Mouse (Mus musculus) forebrain, embryonic 15.5 days (tissue): ENCODE measurements around the gene Sod1. TPM values are rescaled to one million over a fixed set of nuclear protein-coding genes. Genes with fewer than 3 reads are reported as not detected.

Experiments
- ATAC-seq: fragments of 200-750 bp; cut with Nextera tagmentation; replicated peaks from 2 replicates; pipeline ENCODE4 v1.8.0; 2017; ENCODE audit warnings: mild to moderate bottlenecking, moderate TSS enrichment, moderate library complexity
- H3K27ac ChIP-seq: fragments of 300-500 bp; sonication (generic); replicated peaks from 2 replicates; pipeline ENCODE4 v1.5.1; 2015; ENCODE audit warnings: mild to moderate bottlenecking, inconsistent platforms
- H3K27me3 ChIP-seq: fragments of 300-500 bp; sonication (generic); 2 replicates; pipeline ENCODE4 v1.6.1; 2015; ENCODE audit warnings: inconsistent platforms
- H3K36me3 ChIP-seq: fragments of 300-500 bp; sonication (generic); 2 replicates; pipeline ENCODE4 v1.6.1; 2015; ENCODE audit warnings: mild to moderate bottlenecking, inconsistent platforms
- H3K4me1 ChIP-seq: fragments of 300-500 bp; sonication (generic); 2 replicates; pipeline ENCODE4 v1.6.1; 2015; ENCODE audit warnings: inconsistent platforms
- H3K4me2 ChIP-seq: fragments of 300-500 bp; sonication (generic); replicated peaks from 2 replicates; pipeline ENCODE4 v1.6.1; 2015; ENCODE audit warnings: mild to moderate bottlenecking, inconsistent platforms
- H3K4me3 ChIP-seq: fragments of 300-500 bp; sonication (generic); 2 replicates; pipeline ENCODE4 v1.5.1; 2015; ENCODE audit warnings: mild to moderate bottlenecking, inconsistent platforms
- H3K9ac ChIP-seq: fragments of 300-500 bp; sonication (generic); replicated peaks from 2 replicates; pipeline ENCODE4 v1.6.1; 2015; ENCODE audit warnings: mild to moderate bottlenecking, inconsistent platforms
- H3K9me3 ChIP-seq: fragments of 300-500 bp; sonication (generic); 2 replicates; pipeline ENCODE4 v1.6.1; 2016; ENCODE audit warnings: inconsistent platforms
- WGBS: fragments of 180-500 bp; shearing (Covaris S2); methylation state at CpG from one replicate; pipeline ENCODE4 v1.1.7; 2015; ENCODE audit warnings: mixed read lengths; 5-methylcytosine and 5-hydroxymethylcytosine counted together
- polyA plus RNA-seq: library from polyadenylated mRNA; unstranded; fragments of >200 nt; fragmentation: Nextera tagmentation; extraction: Ambion mirVana; gene quantifications from 2 replicates; pipeline ENCODE4 v1.2.1, GENCODE M21; 2015

Sod1 gene
- polyA plus RNA-seq, result 853 and 902 TPM in 2 replicates

GRCm38 (mm10) chr16:90220026-90220891 lies at the start of gene Sod1:
Sod1 (plus strand) TSS chr16:90220754.
- peaks cover 28% of the 10 kb centered on the region for H3K4me1 ChIP-seq
- peak; percentile 92 for ATAC-seq
- peak within 1 kb of the TSS; percentile 97 for H3K4me3 ChIP-seq

GRCm38 (mm10) chr16:90171416-90171815 lies 49.1 kb upstream of the Sod1 start:
- peak; percentile 49 for ATAC-seq
- Histone ChIP-seq H3K4me2 (no peak overlapping the region), H3K27me3 (no peaks in the 10 kb centered on the region), H3K4me3 (no peak overlapping the region), H3K9me3 (no peaks in the 10 kb centered on the region), H3K9ac (no peak overlapping the region), H3K4me1 (peaks cover 9% of the 10 kb centered on the region), H3K36me3 (no peaks in the 10 kb centered on the region), H3K27ac (no peak overlapping the region)
- WGBS, result 16% methylated on average over 8 of the region's 8 CpGs

More at GRCm38 (mm10) chr16:90220026-90220891, at the start of gene Sod1:
- Histone ChIP-seq H3K27ac (peak within 1 kb of the TSS; percentile 93), H3K9ac (peak within 1 kb of the TSS; percentile 98), H3K4me2 (peak within 1 kb of the TSS; percentile 79), H3K27me3 (no peaks in the 10 kb centered on the region), H3K9me3 (no peaks in the 10 kb centered on the region), H3K36me3 (peaks cover 13% of the 10 kb centered on the region)
- 2% methylated on average over 63 of the region's 63 CpGs for WGBS

- H3K27me3 ChIP-seq, result no peaks in the 10 kb centered on the region
- no peaks in the 10 kb centered on the region for H3K9me3 ChIP-seq
- H3K4me1 ChIP-seq, result peaks cover 12% of the 10 kb centered on the region
- ATAC-seq, result peak; percentile 77
- WGBS, result 11% methylated on average over 10 of the region's 10 CpGs
- peak overlapping the region; percentile 39 for H3K27ac ChIP-seq
- no peak overlapping the region for H3K9ac ChIP-seq
- H3K4me3 ChIP-seq, result no peak overlapping the region
- H3K36me3 ChIP-seq, result no peaks in the 10 kb centered on the region
- H3K4me2 ChIP-seq, result 0 out of 2 replicates have a peak overlapping the region, but pooled peaks have one; percentile 6
Observed at GRCm38 (mm10) chr16:90176472-90176871, 44.1 kb upstream of the Sod1 start.

- Histone ChIP-seq H3K27ac (no peak overlapping the region), H3K4me1 (peaks cover 11% of the 10 kb centered on the region), H3K4me3 (no peak overlapping the region), H3K9ac (no peak overlapping the region), H3K4me2 (no peak overlapping the region), H3K27me3 (no peaks in the 10 kb centered on the region), H3K36me3 (no peaks in the 10 kb centered on the region), H3K9me3 (no peaks in the 10 kb centered on the region)
- WGBS, result 69% methylated on average over 8 of the region's 8 CpGs
- ATAC-seq, result no peak
Observed at GRCm38 (mm10) chr16:90177425-90177824, 43.1 kb upstream of the Sod1 start.

- Histone ChIP-seq H3K27me3 (no peaks in the 10 kb centered on the region), H3K4me2 (no peak overlapping the region), H3K36me3 (no peaks in the 10 kb centered on the region), H3K9ac (no peak overlapping the region), H3K27ac (no peak overlapping the region), H3K4me1 (peaks cover 11% of the 10 kb centered on the region), H3K4me3 (no peak overlapping the region), H3K9me3 (no peaks in the 10 kb centered on the region)
- no peak for ATAC-seq
- WGBS, result 94% methylated on average over 3 of the region's 3 CpGs
Observed at GRCm38 (mm10) chr16:90178404-90178803, 42.1 kb upstream of the Sod1 start.

- Histone ChIP-seq H3K4me2 (no peak overlapping the region), H3K36me3 (no peaks in the 10 kb centered on the region), H3K9ac (no peak overlapping the region), H3K4me1 (peaks cover 11% of the 10 kb centered on the region), H3K27ac (no peak overlapping the region), H3K9me3 (no peaks in the 10 kb centered on the region), H3K4me3 (no peak overlapping the region), H3K27me3 (no peaks in the 10 kb centered on the region)
- 93% methylated on average over 5 of the region's 5 CpGs for WGBS
- no peak for ATAC-seq
Observed at GRCm38 (mm10) chr16:90179892-90180291, 40.7 kb upstream of the Sod1 start.

- Histone ChIP-seq H3K9ac (no peak overlapping the region), H3K27me3 (no peaks in the 10 kb centered on the region), H3K4me3 (no peak overlapping the region), H3K9me3 (no peaks in the 10 kb centered on the region), H3K27ac (no peak overlapping the region), H3K4me1 (peaks cover 11% of the 10 kb centered on the region), H3K4me2 (no peak overlapping the region), H3K36me3 (no peaks in the 10 kb centered on the region)
- no peak for ATAC-seq
- WGBS, result 83% methylated on average over 6 of the region's 6 CpGs
Observed at GRCm38 (mm10) chr16:90180975-90181374, 39.6 kb upstream of the Sod1 start.

GRCm38 (mm10) chr16:90181673-90182072 lies 38.9 kb upstream of the Sod1 start:
- ATAC-seq, result no peak
- H3K27me3 ChIP-seq, result no peaks in the 10 kb centered on the region

GRCm38 (mm10) chr16:90184135-90184534 lies 36.4 kb upstream of the Sod1 start:
- Histone ChIP-seq H3K9me3 (no peaks in the 10 kb centered on the region), H3K4me2 (no peak overlapping the region), H3K36me3 (no peaks in the 10 kb centered on the region), H3K4me1 (no peaks in the 10 kb centered on the region), H3K9ac (no peak overlapping the region), H3K27me3 (no peaks in the 10 kb centered on the region), H3K27ac (no peak overlapping the region), H3K4me3 (no peak overlapping the region)
- ATAC-seq, result no peak
- 87% methylated on average over 6 of the region's 6 CpGs for WGBS

More at GRCm38 (mm10) chr16:90181673-90182072, 38.9 kb upstream of the Sod1 start:
- WGBS, result 84% methylated on average over 8 of the region's 8 CpGs
- no peak overlapping the region for H3K4me3 ChIP-seq
- peaks cover 5% of the 10 kb centered on the region for H3K4me1 ChIP-seq
- H3K9ac ChIP-seq, result no peak overlapping the region
- no peaks in the 10 kb centered on the region for H3K9me3 ChIP-seq
- no peak overlapping the region for H3K27ac ChIP-seq
- H3K36me3 ChIP-seq, result no peaks in the 10 kb centered on the region
- no peak overlapping the region for H3K4me2 ChIP-seq

GRCm38 (mm10) chr16:90185928-90186588 lies 34.5 kb upstream of the Sod1 start:
- H3K27me3 ChIP-seq, result no peaks in the 10 kb centered on the region
- no peak overlapping the region for H3K27ac ChIP-seq
- no peaks in the 10 kb centered on the region for H3K9me3 ChIP-seq
- H3K4me1 ChIP-seq, result no peaks in the 10 kb centered on the region
- H3K4me2 ChIP-seq, result no peak overlapping the region
- peak; percentile 79 for ATAC-seq
- H3K36me3 ChIP-seq, result no peaks in the 10 kb centered on the region
- WGBS, result 42% methylated on average over 8 of the region's 8 CpGs
- H3K9ac ChIP-seq, result no peak overlapping the region
- H3K4me3 ChIP-seq, result no peak overlapping the region

GRCm38 (mm10) chr16:90187453-90187852 lies 33.1 kb upstream of the Sod1 start:
- H3K4me2 ChIP-seq, result no peak overlapping the region
- 46% methylated on average over 13 of the region's 13 CpGs for WGBS
- 0 out of 2 replicates have a peak, but pooled peaks have one; percentile 14 for ATAC-seq
- H3K36me3 ChIP-seq, result no peaks in the 10 kb centered on the region
- no peak overlapping the region for H3K27ac ChIP-seq
- H3K9me3 ChIP-seq, result no peaks in the 10 kb centered on the region
- H3K4me1 ChIP-seq, result no peaks in the 10 kb centered on the region
- H3K9ac ChIP-seq, result no peak overlapping the region
- H3K4me3 ChIP-seq, result no peak overlapping the region
- no peaks in the 10 kb centered on the region for H3K27me3 ChIP-seq

GRCm38 (mm10) chr16:90191289-90191688 lies 29.3 kb upstream of the Sod1 start:
- H3K4me2 ChIP-seq, result no peak overlapping the region
- H3K36me3 ChIP-seq, result no peaks in the 10 kb centered on the region
- H3K27ac ChIP-seq, result no peak overlapping the region
- 77% methylated on average over 6 of the region's 6 CpGs for WGBS
- H3K4me3 ChIP-seq, result no peak overlapping the region
- no peaks in the 10 kb centered on the region for H3K9me3 ChIP-seq
- no peaks in the 10 kb centered on the region for H3K4me1 ChIP-seq
- ATAC-seq, result no peak
- no peak overlapping the region for H3K9ac ChIP-seq
- H3K27me3 ChIP-seq, result no peaks in the 10 kb centered on the region
